Mouse (Mus musculus) adrenal gland, postnatal 36 days (tissue): ENCODE measurements around the gene Krt8. TPM values are rescaled to one million over a fixed set of nuclear protein-coding genes. Genes with fewer than 3 reads are reported as not detected.
A peak's percentile ranks its signal among the peaks of the same experiment; 100 is the strongest.

Experiments
- DNase-seq, 2 experiments: peaks; one replicate each; pipeline ENCODE4 v3.0.0; 2021; ENCODE audit warnings: mixed read lengths in 1 of 2
- long read RNA-seq, 2 experiments: library from polyadenylated mRNA; stranded (forward); transcript quantifications; one replicate each; pipeline ENCODE4 v2.0.0; 2021; ENCODE audit warnings: borderline sequencing depth in 2 of 2
- total RNA-seq, 2 experiments: library from RNA; stranded (reverse); gene quantifications; 2 replicates each; pipeline ENCODE4 v1.2.3; 2021

Gene Krt8
- 1 to 10 TPM in 1 of 2 experiments, under 1 TPM in 1; 0.46 to 1.9 TPM for total RNA-seq
- long read RNA-seq, experiment 1, result 0 reads
- long read RNA-seq, experiment 2, partial matches to known transcripts, result 1 of 2 reads
- long read RNA-seq, experiment 2, other reads (novel, unspliced or antisense), result 1 of 2 reads

- no peak for DNase-seq
Measured at GRCm38 (mm10) chr15:102004189-102004588, at the start of gene Krt8. Gene Krt8, minus strand, starts transcription at chr15:102004482.

- DNase-seq, result peak; percentile 71 to 79
Measured at GRCm38 (mm10) chr15:102051920-102052683, 47.8 kb upstream of the Krt8 start.

DNA sequence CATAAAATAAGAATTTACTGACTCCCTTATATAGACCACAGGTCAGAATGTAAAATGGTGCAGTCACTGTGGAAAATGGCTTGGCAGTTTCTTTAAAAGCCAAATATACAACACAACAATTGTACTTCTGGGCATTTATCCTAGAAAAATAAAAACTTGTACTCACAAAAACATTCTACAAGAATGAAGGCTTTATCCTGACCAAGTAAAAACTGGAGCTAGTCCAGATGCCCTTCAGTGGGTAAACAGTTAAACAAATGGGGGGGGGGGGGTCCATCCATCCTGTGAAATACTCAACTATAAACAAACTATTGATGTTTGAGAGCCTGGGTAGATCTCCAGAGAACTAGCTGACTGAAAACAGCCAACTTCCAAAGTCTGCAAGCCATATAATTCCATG is 45.6 kb upstream of the Krt8 start:
- no peak for DNase-seq

DNA sequence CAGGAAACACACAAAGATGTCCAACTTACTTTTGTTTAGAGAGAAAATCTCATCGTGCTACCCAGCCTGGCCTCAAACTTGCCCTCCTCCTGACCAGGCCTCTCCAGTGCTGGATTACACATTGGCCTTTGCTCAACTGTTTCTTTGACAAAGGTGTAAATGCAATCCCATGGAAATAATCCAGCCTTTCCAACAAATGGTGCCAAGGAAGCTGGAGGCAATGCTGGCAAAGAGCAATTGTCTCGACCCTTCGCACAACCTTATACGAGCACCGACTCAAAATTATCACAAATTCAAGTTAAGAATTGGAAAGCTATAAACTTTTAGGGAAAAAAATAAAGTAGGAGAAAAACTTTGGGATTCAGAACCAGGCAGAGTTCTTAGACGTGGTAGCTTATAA is 43.7 kb upstream of the Krt8 start:
- no peak for DNase-seq

DNA sequence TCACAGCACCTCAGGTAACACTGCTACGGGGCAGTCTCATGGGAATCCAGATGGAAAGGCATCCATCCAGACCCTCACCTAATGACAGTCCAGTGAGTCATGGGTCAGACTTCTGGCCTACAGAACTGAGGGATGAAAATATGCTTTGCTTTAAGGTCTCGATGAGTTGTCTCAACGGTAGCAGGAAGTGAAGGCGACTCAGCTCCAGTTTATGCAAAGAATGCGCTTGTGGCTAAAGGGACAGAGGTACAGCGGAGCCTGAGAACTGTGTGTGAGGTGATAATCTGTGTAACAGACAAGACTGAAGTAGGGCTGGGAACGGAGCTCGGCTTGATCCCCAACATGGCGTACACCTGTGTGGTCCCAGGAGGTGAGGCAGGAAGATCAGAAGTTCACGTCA is 41.4 kb upstream of the Krt8 start:
- no peak for DNase-seq

DNA sequence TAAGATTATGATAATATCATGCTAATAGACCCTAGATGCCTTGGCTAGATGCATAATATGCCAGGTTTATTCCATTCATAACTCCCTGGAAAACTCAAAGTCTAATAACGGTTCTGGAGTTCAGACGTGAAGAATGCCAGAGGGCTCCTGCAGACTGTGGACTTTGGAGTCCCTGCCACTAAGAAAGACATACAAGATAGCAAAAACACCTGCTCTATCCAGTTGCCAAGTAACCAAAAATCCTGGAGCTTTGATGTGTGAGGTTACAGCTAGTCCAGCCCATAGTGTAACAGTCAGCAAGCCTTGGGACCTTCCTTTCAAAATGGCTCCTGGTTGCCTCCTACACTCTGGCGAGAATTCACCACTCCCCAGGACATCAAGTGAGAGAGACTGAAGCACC is 40.5 kb upstream of the Krt8 start:
- no peak for DNase-seq

DNA sequence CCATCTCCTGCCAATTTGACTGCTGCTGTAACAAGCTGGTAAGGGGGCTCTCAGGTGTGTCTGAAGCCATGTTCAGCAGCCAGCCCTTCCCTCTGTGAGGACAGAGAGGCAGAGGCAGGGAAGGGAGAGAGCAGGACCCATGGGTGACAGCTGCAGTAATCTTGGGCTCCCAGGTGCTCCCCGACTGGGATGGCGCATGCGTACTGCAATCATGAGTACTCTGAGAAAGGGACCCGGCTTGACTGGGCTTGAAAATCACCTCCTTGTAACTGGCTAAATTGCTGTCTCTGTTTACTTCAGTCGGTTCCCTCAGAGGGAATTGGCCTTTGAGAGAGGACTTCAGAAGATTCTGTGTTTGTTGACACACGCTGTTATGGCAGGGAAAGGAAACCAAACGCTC is 37.7 kb upstream of the Krt8 start:
- DNase-seq, result peak in 1 of 2 experiments; percentile 8

DNA sequence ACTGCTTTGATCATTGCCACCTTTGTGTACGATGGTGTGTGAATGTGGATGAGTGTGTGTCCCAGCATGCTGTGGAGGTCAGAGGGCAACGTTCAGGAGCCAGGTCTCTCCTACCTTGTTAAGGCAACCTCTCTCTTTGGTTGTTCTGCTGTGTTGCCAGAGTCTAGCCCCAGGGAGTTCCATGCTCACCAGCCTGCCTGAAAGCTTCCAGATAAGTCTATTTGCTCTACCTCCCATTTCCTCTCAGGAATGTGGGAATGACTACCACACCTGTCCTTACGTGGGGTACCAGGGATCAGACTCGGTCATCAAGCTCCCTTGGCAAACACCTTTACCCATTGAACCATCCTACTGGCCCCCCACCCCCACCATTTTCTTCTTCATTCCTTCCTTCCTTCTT is 36.0 kb upstream of the Krt8 start:
- DNase-seq, result no peak

DNA sequence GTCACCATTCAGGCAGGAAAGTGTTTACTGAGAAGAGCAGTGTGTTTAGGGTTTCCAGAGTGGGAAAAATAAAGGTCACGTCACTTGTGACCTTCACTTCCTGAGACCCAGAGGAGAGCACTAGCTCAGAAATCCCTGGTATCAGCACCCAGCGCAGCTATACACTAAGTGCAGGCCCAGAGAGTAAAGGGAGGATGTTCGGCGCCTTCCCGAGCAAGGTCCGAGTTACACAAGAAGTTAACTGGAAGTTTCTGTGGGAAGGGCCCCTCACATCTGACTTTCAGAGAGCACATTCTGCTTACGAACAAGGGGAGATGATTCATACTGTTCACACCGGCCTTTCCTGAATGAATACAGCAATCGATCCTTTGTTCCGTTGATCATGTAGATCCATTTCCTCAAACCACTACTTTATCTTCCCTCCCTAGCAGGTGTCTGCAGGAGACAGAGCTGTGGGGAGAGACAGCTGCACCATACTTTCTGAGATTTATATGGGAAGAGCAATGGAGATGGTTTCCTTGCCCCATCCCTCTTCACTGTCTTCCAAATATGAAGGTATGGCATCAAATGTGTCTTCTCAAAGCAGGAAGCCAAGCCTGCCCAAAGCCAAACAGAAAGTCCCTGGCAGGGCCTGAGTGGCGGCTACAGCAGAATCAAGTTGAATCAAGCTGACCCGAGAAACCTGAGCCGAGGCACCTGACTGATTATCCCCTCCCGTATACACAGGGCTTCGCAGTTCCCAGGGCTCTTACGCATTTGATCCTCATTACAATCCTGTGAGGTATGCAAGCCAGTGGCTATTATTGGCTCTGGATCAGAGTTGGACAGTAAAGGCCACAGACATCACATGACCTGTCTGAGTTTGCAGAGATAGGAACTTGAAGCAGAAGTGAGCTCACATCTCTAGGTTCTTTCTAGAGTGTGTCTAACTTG is 30.1 kb upstream of the Krt8 start:
- DNase-seq, result no peak

DNA sequence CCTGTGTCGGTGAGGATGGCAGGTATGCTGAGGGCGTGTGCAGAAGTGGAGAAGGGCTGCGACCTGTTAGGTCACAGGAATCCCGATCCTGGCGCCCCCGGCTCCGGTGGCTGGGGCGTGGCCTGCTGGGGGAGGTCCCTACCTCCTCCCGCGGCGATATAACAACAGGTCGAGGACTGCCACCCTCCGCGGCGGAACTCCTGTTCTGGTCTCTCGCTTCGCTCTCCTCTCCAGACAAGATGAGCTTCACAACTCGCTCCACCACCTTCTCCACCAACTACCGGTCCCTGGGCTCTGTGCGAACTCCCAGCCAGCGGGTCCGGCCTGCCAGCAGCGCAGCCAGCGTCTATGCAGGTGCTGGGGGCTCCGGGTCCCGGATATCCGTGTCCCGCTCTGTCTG is 23.8 kb upstream of the Krt8 start, which contains the start of gene Krt18:
Krt18 (plus strand) TSS at position 141 of the 400 bp plus-strand sequence.
- peak; percentile 17 to 37 for DNase-seq

GRCm38 (mm10) chr15:102026430-102026829 is 22.1 kb upstream of the Krt8 start:
- DNase-seq, result no peak

- DNase-seq, result no peak
Measured at GRCm38 (mm10) chr15:102025136-102025872, 21.0 kb upstream of the Krt8 start.

DNA sequence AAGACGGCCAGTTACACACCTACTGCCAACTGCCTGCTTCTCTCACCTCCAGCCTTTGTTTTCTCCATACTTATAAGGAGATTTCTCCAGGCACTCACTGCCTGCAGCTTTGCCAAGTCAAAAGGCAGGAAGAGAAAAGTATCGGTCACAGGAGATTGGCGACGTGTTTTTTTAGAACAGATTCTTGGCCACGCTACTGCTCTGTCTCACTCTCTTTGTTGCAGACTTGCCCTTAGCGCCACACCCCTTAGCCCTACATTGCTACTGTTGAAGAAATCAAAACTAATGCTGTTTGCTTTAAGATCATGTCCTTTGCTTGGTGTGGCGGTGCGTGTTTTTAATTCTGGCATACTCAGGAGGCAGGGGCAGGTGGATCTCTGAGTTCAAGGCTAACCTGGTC is 19.6 kb upstream of the Krt8 start:
- no peak for DNase-seq

GRCm38 (mm10) chr15:102022481-102022880 is 18.2 kb upstream of the Krt8 start:
- DNase-seq, result no peak

- DNase-seq, result peak in 1 of 2 experiments; percentile 31
Measured at GRCm38 (mm10) chr15:102017918-102018463, 13.7 kb upstream of the Krt8 start.

DNA sequence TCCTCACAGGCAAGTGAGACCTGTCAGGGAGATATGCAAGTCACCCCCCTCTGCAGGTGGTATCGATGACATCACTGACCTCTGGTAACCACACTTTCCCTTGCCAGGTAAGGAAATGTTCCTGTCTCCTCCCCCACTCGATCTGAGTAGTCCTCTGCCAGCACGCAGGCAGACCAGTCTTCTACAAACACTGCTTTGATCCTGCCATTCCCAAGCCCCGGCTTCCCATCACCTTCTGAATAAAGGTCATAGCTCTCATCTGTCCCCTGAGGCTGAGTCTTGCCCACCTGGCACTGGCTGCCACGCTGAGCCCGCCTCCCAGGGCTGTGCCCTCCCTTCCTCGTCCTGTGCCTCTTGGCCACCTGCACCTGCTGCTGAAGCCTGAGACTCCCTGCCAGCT is 12.5 kb upstream of the Krt8 start:
- no peak for DNase-seq

DNA sequence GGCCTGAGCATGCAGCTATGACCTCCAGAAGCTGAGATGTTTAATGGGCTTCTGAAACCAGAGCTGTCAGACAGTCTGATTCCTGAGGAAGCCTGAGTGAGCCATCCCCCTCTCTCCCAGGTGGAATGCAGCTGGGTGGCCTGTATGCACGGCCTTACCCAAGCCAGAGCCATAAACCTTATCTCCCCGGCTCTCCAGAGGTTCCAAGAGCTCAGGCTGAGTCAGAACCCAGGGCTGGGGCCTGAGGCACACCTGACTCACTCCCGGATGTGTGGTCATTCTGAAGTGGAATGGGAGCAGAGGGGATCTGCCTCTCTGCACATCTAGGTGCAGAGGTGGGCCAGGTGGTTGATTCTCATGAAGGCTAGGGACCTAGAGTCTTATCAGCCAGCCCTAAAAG is 11.8 kb upstream of the Krt8 start:
- DNase-seq, result peak; percentile 20 to 45

- no peak for DNase-seq
Measured at GRCm38 (mm10) chr15:102014848-102015247, 10.6 kb upstream of the Krt8 start.

DNA sequence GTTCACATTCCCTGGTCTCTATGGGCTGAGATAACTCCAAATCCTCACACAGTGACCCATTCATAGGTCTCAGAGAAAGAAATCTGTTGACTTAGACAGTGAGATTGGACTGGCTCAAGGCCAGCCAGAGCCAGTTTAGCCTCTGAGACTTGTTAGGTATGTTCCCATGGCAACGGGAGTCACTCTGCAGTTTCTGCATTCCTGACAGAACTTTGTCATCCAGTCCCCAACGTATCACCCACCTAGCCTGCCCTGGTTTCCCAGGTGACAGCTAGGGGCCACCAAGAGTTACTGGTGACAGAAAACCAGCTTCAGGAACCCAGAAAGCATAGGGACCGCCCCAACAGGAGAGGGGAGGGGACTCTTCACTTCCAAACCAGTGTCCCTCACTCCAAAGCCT is 9.4 kb upstream of the Krt8 start:
- DNase-seq, result peak; percentile 38 to 48

GRCm38 (mm10) chr15:102012260-102012765 is 8.0 kb upstream of the Krt8 start:
- no peak for DNase-seq

DNA sequence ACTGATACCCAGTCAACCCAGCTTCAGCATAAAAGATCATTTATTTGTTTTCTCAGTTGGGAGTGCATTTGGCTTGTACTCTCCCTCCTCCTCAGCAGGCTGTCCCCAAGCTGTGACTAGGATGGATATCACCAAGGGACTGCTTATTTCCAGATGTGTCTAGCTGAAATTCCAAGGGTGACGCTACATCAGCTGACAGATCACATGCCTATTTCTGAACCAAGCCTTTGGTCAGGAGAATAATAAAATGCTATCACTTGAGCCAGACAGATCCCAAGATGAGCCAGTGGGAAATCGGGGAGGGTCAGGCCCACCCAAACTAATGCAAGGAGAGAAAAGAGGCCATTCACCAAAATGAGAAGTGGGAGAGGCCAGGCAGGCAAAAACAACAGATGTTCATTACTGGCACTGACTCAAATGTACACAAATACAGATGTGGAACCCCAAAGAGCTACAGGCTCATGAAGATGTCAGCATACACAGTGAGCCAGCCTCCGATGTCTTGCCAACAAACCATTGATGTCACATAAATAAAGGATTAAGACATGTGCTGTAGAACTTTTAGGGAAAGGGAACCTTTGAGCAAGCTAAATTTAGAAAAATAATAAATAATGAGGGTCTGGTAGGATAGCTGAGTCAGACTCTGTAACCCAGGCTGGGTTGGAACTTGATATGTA is 6.4 kb upstream of the Krt8 start:
- DNase-seq, result no peak
